Mouse (Mus musculus): Measurements from ENCODE around the gene Avpi1. TPM values are rescaled to one million over a fixed set of nuclear protein-coding genes. Genes with fewer than 3 reads are reported as not detected.

Gene Avpi1
- polyA plus RNA-seq (2016; fragmentation: Nextera tagmentation; extraction: Ambion mirVana) = 15.7 and 17.7 TPM in 2 replicates

DNA sequence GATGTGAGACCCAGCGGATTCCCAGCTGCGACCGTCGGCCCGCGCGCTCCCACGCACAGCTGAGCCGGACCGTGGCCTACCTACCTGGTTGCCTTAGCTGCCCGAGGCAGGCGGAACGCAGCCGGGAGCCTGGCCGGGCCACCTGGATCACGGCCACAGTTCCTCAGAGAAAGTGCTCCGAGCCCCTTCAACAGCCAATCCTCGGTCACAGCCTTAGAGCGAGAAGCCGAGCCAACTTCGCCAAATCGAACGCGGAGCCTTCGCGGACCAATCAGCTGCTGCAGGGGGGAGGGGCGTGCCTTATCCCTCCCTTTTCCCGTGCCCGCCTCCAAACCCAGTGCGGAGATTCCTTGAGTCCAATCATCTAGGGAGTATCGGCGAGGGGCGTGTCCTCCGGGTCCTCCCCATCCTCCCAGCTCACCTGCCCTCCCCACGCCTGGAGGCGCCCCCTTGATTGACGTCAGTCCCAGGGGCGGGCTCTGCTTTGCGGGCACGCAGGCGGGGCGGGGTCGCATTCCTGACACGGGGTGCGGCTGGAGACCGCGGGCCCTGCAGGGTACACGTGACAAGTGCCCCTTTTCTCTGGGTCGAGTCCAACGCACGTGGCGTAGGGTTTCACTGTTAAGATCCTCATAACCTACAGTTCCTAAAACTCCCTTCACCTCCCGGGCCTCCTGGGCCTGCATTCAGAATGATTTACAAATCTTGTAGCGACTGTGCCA, at the start of gene Avpi1:
Avpi1 (minus strand) TSS at position 273 of the 722 bp plus-strand sequence.
- peaks cover 12% of the 10 kb centered on the region for H3K36me3 ChIP-seq
- H3K27me3 ChIP-seq (ENCODE audit: low read depth, poor library complexity, severe bottlenecking) = peaks cover 30% of the 10 kb centered on the region
- H3K9me3 ChIP-seq (replicated peaks) = no peaks in the 10 kb centered on the region
- peak; percentile 97 for DNase-seq (ENCODE audit: low spot score)
- WGBS = under 1% methylated on average over 54 of the region's 54 CpGs
- H3K27ac ChIP-seq (replicated peaks) = peak within 1 kb of the TSS; percentile 88
- peak within 1 kb of the TSS; percentile 75 for H3K4me3 ChIP-seq
- H3K4me1 ChIP-seq = peaks cover 28% of the 10 kb centered on the region

DNA sequence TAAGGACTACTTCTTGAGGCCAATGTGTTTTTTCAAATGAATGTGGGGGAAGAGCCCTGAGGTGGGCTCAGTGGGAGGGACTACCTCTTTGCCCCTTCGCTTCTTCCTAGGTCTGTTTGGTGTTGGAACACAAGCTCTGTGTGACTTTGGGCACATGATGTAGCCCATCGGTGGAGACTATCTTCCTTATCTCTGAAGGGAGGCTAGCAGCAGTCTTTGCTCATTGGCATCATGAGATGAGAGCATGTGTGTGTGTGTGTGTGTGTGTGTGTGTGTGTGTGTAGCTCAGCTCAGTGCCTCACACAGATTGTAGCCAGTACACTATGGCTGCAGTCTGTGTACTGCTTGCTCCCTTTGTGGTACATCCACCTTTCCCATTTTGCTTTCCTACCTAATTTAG, 48.6 kb upstream of the Avpi1 start:
- Histone ChIP-seq H3K4me3 (no peak overlapping the region), H3K27me3 (ENCODE audit: low read depth, poor library complexity, severe bottlenecking) (no peaks in the 10 kb centered on the region), H3K4me1 (no peaks in the 10 kb centered on the region), H3K9me3 (replicated peaks) (no peaks in the 10 kb centered on the region), H3K36me3 (peaks cover 38% of the 10 kb centered on the region), H3K27ac (replicated peaks) (no peak overlapping the region)
- DNase-seq (ENCODE audit: low spot score) = no peak
- 98% methylated on average over 2 of the region's 2 CpGs for WGBS

DNA sequence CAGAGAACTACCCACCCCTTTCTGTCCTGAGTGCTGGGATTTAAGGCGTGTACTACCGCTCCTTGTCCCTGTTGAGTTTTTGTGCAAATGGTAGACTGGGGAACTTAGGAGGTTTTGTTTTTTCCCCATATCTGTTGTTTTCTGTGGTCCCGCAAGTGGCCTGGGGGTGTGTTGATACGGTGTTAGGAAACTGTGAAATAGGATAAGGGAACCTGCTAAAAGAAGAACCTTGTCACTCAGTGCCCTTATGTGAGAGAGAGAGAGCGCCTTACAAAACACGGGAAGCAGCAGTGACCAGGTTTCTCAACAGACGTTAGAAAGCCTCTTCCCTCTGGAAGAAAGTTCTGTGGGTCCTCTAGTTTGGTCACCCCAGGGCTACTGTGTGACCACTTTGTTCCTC, 48.0 kb upstream of the Avpi1 start:
- no peak overlapping the region for H3K27ac ChIP-seq (replicated peaks)
- peaks cover 34% of the 10 kb centered on the region for H3K36me3 ChIP-seq
- H3K4me3 ChIP-seq = no peak overlapping the region
- no peak for DNase-seq (ENCODE audit: low spot score)
- no peaks in the 10 kb centered on the region for H3K27me3 ChIP-seq (ENCODE audit: low read depth, poor library complexity, severe bottlenecking)
- 81% methylated on average over 7 of the region's 7 CpGs for WGBS
- no peaks in the 10 kb centered on the region for H3K9me3 ChIP-seq (replicated peaks)
- peaks cover under 1% of the 10 kb centered on the region for H3K4me1 ChIP-seq

DNA sequence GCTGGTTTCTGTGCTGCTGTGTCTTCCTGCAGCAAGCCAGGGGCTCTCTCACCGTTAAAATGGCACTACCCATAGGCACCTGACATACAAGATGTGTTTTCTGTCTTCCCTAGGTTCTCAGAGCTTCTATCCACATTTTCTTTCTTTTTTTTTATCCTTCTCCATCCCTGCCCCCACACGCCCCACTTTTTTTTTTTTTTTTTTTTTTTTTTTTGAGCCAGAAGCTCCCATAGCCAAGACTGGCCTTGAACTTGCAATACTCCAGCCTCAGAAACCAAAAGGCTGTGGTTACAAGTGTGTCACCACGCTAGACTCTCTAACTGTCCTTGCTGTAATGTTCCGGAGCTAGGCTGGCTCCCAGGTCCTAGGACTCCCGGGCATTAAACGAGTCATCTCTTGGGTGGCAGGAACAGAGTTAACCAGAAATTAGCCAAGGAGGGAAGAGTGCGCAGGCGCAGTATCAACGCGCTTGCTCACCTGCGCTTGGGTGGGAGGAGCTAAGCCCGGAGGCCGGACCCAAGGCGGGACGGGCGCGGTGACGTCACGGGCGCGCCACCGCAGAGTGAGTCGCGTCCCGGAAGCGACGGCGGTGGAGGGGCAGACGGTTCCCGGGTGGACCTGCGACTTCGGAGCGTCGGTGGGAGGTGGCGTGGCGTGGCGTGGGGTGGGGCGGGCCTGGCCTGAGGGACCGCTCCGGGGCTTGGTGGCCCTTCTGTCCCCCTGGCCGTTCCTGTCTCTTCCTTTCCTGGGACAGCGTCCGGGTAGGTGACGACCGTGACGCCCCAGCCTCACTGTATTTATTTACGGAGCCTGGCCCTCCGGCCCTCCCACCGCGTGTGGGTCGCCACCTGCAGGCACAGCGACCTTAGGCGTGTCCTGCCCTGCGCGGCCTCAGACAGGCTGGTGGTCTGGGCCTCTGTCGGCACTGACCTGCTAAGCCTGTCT, 41.4 kb upstream of the Avpi1 start:
- WGBS = 2% methylated on average over 55 of the region's 56 CpGs
- Histone ChIP-seq H3K27me3 (ENCODE audit: low read depth, poor library complexity, severe bottlenecking) (peaks cover 31% of the 10 kb centered on the region), H3K27ac (replicated peaks) (peak overlapping the region; percentile 87), H3K4me1 (peaks cover 12% of the 10 kb centered on the region), H3K4me3 (peak overlapping the region; percentile 96), H3K9me3 (replicated peaks) (no peaks in the 10 kb centered on the region), H3K36me3 (no peaks in the 10 kb centered on the region)
- peak; percentile 90 for DNase-seq (ENCODE audit: low spot score)

- H3K4me3 ChIP-seq = no peak overlapping the region
These were observed 40.6 kb upstream of the Avpi1 start for GRCm38 (mm10) chr19:42169322-42169975.

DNA sequence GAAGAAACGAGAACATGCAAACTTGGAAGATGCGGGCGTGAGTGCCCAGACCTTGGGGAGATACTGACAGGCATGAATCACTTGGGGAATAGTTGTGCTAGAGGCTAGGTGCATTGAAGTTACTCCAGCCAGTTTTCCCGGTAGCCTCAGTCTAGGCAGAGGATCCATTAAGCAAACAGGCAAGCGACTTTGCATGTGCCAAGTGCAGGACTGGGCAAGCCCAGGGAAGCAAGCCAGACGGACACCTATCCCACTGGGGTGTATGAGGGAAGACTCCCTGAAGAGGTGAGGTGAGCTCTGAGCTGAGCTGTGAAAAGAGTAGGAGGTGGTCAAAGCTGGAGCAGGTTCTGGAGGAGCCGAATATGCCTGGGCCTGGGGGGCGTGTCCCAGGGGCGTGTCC, 38.6 kb upstream of the Avpi1 start:
- DNase-seq (ENCODE audit: low spot score) = no peak
- Histone ChIP-seq H3K27me3 (ENCODE audit: low read depth, poor library complexity, severe bottlenecking) (peaks cover 36% of the 10 kb centered on the region), H3K36me3 (no peaks in the 10 kb centered on the region), H3K4me3 (no peak overlapping the region), H3K4me1 (peaks cover 12% of the 10 kb centered on the region), H3K27ac (replicated peaks) (no peak overlapping the region), H3K9me3 (replicated peaks) (no peaks in the 10 kb centered on the region)
- 69% methylated on average over 9 of the region's 9 CpGs for WGBS

More at GRCm38 (mm10) chr19:42169322-42169975, 40.6 kb upstream of the Avpi1 start:
- peaks cover 36% of the 10 kb centered on the region for H3K27me3 ChIP-seq (ENCODE audit: low read depth, poor library complexity, severe bottlenecking)
- no peak overlapping the region for H3K27ac ChIP-seq (replicated peaks)
- no peaks in the 10 kb centered on the region for H3K36me3 ChIP-seq
- no peak for DNase-seq (ENCODE audit: low spot score)
- H3K4me1 ChIP-seq = peaks cover 12% of the 10 kb centered on the region
- no peaks in the 10 kb centered on the region for H3K9me3 ChIP-seq (replicated peaks)
- 82% methylated on average over 10 of the region's 10 CpGs for WGBS

- WGBS = 60% methylated on average over 3 of the region's 3 CpGs
- no peak for DNase-seq (ENCODE audit: low spot score)
- no peaks in the 10 kb centered on the region for H3K9me3 ChIP-seq (replicated peaks)
- H3K27me3 ChIP-seq (ENCODE audit: low read depth, poor library complexity, severe bottlenecking) = peaks cover 36% of the 10 kb centered on the region
- no peak overlapping the region for H3K27ac ChIP-seq (replicated peaks)
- H3K4me3 ChIP-seq = no peak overlapping the region
- H3K36me3 ChIP-seq = no peaks in the 10 kb centered on the region
- peaks cover 10% of the 10 kb centered on the region for H3K4me1 ChIP-seq
These were observed 37.9 kb upstream of the Avpi1 start for GRCm38 (mm10) chr19:42166766-42167165.

DNA sequence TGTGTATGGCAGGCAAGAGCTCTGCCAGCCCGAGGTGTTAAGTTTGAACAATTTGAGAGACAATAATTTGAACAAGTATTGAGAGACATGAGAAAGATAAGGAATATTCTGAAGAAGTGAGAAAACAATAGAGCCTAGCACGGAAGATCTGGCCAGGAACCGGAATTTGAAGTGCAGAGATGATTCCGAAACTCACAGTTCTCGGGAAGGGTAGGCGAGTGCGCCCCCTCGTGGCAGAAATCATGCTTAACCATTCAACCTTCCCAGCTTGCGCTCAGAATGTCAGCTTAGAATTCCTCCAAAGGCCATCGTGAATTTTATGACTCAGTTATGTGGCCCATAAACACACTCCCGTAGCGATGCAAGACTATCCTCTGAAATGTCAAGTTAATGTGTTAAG, 37.3 kb upstream of the Avpi1 start:
- Histone ChIP-seq H3K9me3 (replicated peaks) (no peaks in the 10 kb centered on the region), H3K27me3 (ENCODE audit: low read depth, poor library complexity, severe bottlenecking) (peaks cover 36% of the 10 kb centered on the region), H3K4me1 (peaks cover 4% of the 10 kb centered on the region), H3K4me3 (peak overlapping the region; percentile 30), H3K36me3 (no peaks in the 10 kb centered on the region), H3K27ac (replicated peaks) (no peak overlapping the region; the same call in 1 of the 2 replicates)
- peak; percentile 81 for DNase-seq (ENCODE audit: low spot score)
- 6% methylated on average over 12 of the region's 12 CpGs for WGBS

GRCm38 (mm10) chr19:42164188-42164587, 35.3 kb upstream of the Avpi1 start:
- Histone ChIP-seq H3K27ac (replicated peaks) (no peak overlapping the region), H3K9me3 (replicated peaks) (no peaks in the 10 kb centered on the region), H3K27me3 (ENCODE audit: low read depth, poor library complexity, severe bottlenecking) (peaks cover 29% of the 10 kb centered on the region), H3K4me1 (no peaks in the 10 kb centered on the region), H3K4me3 (no peak overlapping the region), H3K36me3 (no peaks in the 10 kb centered on the region)
- 82% methylated on average over 7 of the region's 7 CpGs for WGBS
- DNase-seq (ENCODE audit: low spot score) = no peak

DNA sequence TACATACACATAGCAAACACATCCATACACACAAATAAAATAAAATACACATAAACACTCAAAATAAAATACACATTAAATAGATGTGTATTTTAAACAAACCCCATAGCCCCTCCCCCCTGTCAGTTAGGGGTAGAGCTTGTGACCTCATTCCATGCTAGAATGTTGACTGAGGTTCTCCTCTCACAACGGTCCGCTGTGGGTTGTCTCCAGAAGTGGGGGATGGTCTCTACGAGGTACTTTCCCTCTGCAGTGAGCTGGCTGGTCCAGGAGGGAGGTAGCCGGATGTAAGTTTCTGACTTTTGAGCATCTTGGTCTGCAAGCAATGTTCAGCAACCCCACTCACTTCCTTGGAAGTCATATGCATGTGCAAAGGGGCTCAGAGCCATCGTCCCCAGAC, 34.9 kb upstream of the Avpi1 start, which contains the start of gene Zfyve27:
Zfyve27 (plus strand) TSS at position 188 of the 400 bp plus-strand sequence.
- no peak for DNase-seq (ENCODE audit: low spot score)
- 90% methylated on average over 5 of the region's 5 CpGs for whole genome bisulfite sequencing
- no peak within 1 kb of the TSS for H3K27ac ChIP-seq (replicated peaks)

DNA sequence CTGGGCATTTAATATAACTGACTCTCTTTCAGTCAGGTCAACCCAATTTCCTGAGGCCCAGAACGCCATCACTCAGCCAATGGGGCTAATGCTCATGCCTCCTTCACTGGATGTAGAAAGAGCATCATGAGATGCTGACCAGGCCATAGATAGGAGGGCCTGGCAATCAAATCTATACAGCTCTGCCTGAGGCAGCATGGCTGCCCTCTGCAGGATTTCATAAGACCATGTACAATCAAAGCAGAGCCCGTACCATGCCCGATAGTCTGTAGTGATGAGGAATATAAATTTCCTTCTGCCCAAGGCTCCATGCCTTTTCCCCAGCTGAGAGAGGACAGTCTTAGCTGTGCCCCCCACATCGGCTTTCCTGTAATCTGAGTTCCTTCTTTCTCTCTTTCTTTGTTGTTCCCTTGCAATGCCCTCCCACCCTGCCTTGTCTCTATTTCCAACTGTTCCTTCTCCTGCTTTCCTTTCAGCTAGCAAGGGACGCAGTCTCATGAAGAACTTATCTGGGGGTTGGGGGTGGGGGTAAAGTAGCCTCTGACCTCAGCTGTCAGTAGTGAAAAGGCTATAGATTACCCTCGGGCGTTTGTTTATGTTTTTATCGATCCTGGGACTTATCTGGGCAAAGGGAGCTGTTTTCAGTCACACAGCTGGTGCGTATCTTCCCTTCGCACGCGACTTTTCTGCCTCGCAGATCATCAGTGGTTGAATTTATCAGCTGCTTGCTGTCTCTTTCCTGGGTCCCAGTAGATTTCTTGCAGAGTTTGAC, 29.6 kb upstream of the Avpi1 start:
- H3K27ac ChIP-seq (replicated peaks) = peak overlapping the region; percentile 71
- no peak overlapping the region for H3K4me3 ChIP-seq
- no peaks in the 10 kb centered on the region for H3K27me3 ChIP-seq (ENCODE audit: low read depth, poor library complexity, severe bottlenecking)
- no peaks in the 10 kb centered on the region for H3K36me3 ChIP-seq
- H3K9me3 ChIP-seq (replicated peaks) = no peaks in the 10 kb centered on the region
- DNase-seq (ENCODE audit: low spot score) = no peak
- 69% methylated on average over 13 of the region's 13 CpGs for WGBS
- peaks cover 9% of the 10 kb centered on the region for H3K4me1 ChIP-seq

More for the DNA sequence above, 34.9 kb upstream of the Avpi1 start, which contains the start of gene Zfyve27:
- peaks cover 24% of the 10 kb centered on the region for H3K27me3 ChIP-seq (ENCODE audit: low read depth, poor library complexity, severe bottlenecking)
- H3K9me3 ChIP-seq (replicated peaks) = no peaks in the 10 kb centered on the region
- H3K4me1 ChIP-seq = no peaks in the 10 kb centered on the region
- H3K36me3 ChIP-seq = no peaks in the 10 kb centered on the region
- H3K4me3 ChIP-seq = no peak within 1 kb of the TSS
